In genomic region chr7:17060782-17061605, GRCm38 (mm10) we compare ENCODE assay signal across 8 mouse cellular contexts. TPM values are rescaled to one million over a fixed set of nuclear protein-coding genes. Genes with fewer than 3 reads are reported as not detected.
DNase-seq lines count a peak whose midpoint lies in the region; ATAC-seq and TF ChIP-seq lines count a peak whose summit lies in the region.

No protein-coding gene starts in this region.

- no peaks in the 10 kb centered on the region for H3K36me3 ChIP-seq in E14TG2a.4 (ENCODE audit: insufficient read depth, low read length)
- H3K36me3 ChIP-seq in forebrain, embryonic 14.5 days (ENCODE audit: control insufficient read depth, insufficient read depth, low read length), result no peaks in the 10 kb centered on the region
- no peaks in the 10 kb centered on the region for H3K36me3 ChIP-seq in hindbrain, embryonic 12.5 days
- no peaks in the 10 kb centered on the region for H3K36me3 ChIP-seq in liver, adult 2 months (ENCODE audit: control insufficient read depth, insufficient read depth, low read length)
- H3K36me3 ChIP-seq in myocyte (ENCODE audit: control insufficient read depth, insufficient read depth), result no peaks in the 10 kb centered on the region

- ATAC-seq in forebrain, embryonic 14.5 days, result no peak
- no peak for ATAC-seq in hindbrain, embryonic 12.5 days (ENCODE audit: low FRiP score)
- no peak for ATAC-seq in activated CD4-positive, CD25-positive, alpha-beta regulatory T cell, adult 4 months

- peak overlapping the region; percentile 67 for H3K4me2 ChIP-seq in forebrain, embryonic 14.5 days (ENCODE audit: low read length)
- peak overlapping the region; percentile 62 for H3K4me2 ChIP-seq in hindbrain, embryonic 12.5 days (replicated peaks)
- H3K4me2 ChIP-seq in myocyte (ENCODE audit: low read depth), result peak overlapping the region; percentile 42

- peak; percentile 72 for DNase-seq in cerebellum, adult 11-12 months
- no peak for DNase-seq in cerebellum, postnatal 4 days (ENCODE audit: low spot score in 2 of 2)
- DNase-seq in forebrain, embryonic 14.5 days (ENCODE audit: low spot score), result no peak
- no peak for DNase-seq in liver, adult 2 months (ENCODE audit: extremely low read depth, low read depth, low spot score)

- peak; percentile 28; the same call in 1 of the 2 replicates for TF ChIP-seq CTCF in E14TG2a.4 (conservative IDR thresholded peaks at IDR 0.05; ENCODE audit: low read length)
- TF ChIP-seq CTCF in liver, adult 2 months (IDR thresholded peaks at IDR 0.05; ENCODE audit: low read depth, low read length), result peak; percentile 30; the same call in 1 of the 2 replicates

- no peak overlapping the region for H3ac ChIP-seq in myocyte (ENCODE audit: control insufficient read depth, insufficient read length)

- H3K4me1 ChIP-seq in E14TG2a.4 (replicated peaks; ENCODE audit: low read depth, low read length), result peaks cover 65% of the 10 kb centered on the region
- H3K4me1 ChIP-seq in forebrain, embryonic 14.5 days (ENCODE audit: control insufficient read depth, insufficient read depth, low read length), result peaks cover 44% of the 10 kb centered on the region
- peaks cover 57% of the 10 kb centered on the region for H3K4me1 ChIP-seq in hindbrain, embryonic 12.5 days
- peaks cover 5% of the 10 kb centered on the region; the same call in 1 of the 2 replicates for H3K4me1 ChIP-seq in liver, adult 2 months (ENCODE audit: control insufficient read depth, insufficient read depth, low read length)

- peak overlapping the region; percentile 21; the same call in 1 of the 2 replicates for H3K9ac ChIP-seq in forebrain, embryonic 14.5 days (ENCODE audit: low read length)
- H3K9ac ChIP-seq in hindbrain, embryonic 12.5 days, result no peak overlapping the region
- no peak overlapping the region; the same call in 1 of the 2 replicates for H3K9ac ChIP-seq in liver, adult 2 months (ENCODE audit: low read depth, low read length)

- H3K27me3 ChIP-seq in E14TG2a.4 (ENCODE audit: insufficient read depth, low read length) (peaks cover 3% of the 10 kb centered on the region), myocyte (ENCODE audit: control insufficient read depth, insufficient read depth, insufficient read length) (peaks cover 14% of the 10 kb centered on the region)
- H3K27me3 ChIP-seq in forebrain, embryonic 14.5 days (replicated peaks; ENCODE audit: control insufficient read depth, insufficient read depth, low read length), result no peaks in the 10 kb centered on the region
- H3K27me3 ChIP-seq in hindbrain, embryonic 12.5 days, result peaks cover 44% of the 10 kb centered on the region
- peaks cover 7% of the 10 kb centered on the region; the same call in 1 of the 2 replicates for H3K27me3 ChIP-seq in liver, adult 2 months (ENCODE audit: control insufficient read depth, insufficient read depth, low read length)

- H3K27ac ChIP-seq in forebrain, embryonic 14.5 days (ENCODE audit: low read depth, low read length), result peak overlapping the region; percentile 71
- no peak overlapping the region for H3K27ac ChIP-seq in hindbrain, embryonic 12.5 days
- peak overlapping the region; percentile 56; the same call in 1 of the 2 replicates for H3K27ac ChIP-seq in liver, adult 2 months (replicated peaks; ENCODE audit: insufficient read depth, low read depth, low read length)

- H3K9me3 ChIP-seq in E14TG2a.4 (ENCODE audit: low read length), result peaks cover 2% of the 10 kb centered on the region; the same call in 1 of the 2 replicates
- no peaks in the 10 kb centered on the region for H3K9me3 ChIP-seq in forebrain, embryonic 14.5 days (replicated peaks; ENCODE audit: control insufficient read depth, low read length)
- no peaks in the 10 kb centered on the region for H3K9me3 ChIP-seq in hindbrain, embryonic 12.5 days (replicated peaks)

- H3K79me2 ChIP-seq in liver, adult 2 months (ENCODE audit: control insufficient read depth, insufficient read depth, low read length), result no peaks in the 10 kb centered on the region
- no peaks in the 10 kb centered on the region for H3K79me2 ChIP-seq in myocyte (ENCODE audit: control insufficient read depth, insufficient read depth)

- TF ChIP-seq POLR2A in liver, adult 2 months (IDR thresholded peaks at IDR 0.05; ENCODE audit: extremely low read depth, insufficient read depth, low read length), result no peak
- no peak for TF ChIP-seq POLR2A in myocyte (IDR thresholded peaks at IDR 0.05; ENCODE audit: insufficient read length, low read depth)

- H3K4me3 ChIP-seq in E14TG2a.4 (replicated peaks; ENCODE audit: low read length), result peak overlapping the region; percentile 77; the same call in 1 of the 2 replicates
- H3K4me3 ChIP-seq in forebrain, embryonic 14.5 days (ENCODE audit: low read depth, low read length), result no peak overlapping the region
- no peak overlapping the region for H3K4me3 ChIP-seq in hindbrain, embryonic 12.5 days
- peak overlapping the region; percentile 33 for H3K4me3 ChIP-seq in liver, adult 2 months (ENCODE audit: insufficient read depth, low read depth, low read length)
- no peak overlapping the region for H3K4me3 ChIP-seq in myocyte

- WGBS in forebrain, embryonic 14.5 days, result 57% methylated on average over 21 of the region's 22 CpGs
- WGBS in hindbrain, embryonic 12.5 days, result 83% methylated on average over 22 of the region's 22 CpGs
- WGBS in liver, adult 2 months, result 65% methylated on average over 21 of the region's 22 CpGs

TF ChIP-seq in myocyte, 11 proteins besides CTCF, POLR2A, EP300 and RAD21:
- no peak for TF ChIP-seq CEBPB (IDR thresholded peaks at IDR 0.05; ENCODE audit: insufficient read depth, poor library complexity, severe bottlenecking)
- TF ChIP-seq SRF (IDR thresholded peaks at IDR 0.05; ENCODE audit: control insufficient read depth, insufficient read length, low read depth), result no peak
- TF ChIP-seq REST (IDR thresholded peaks at IDR 0.05; ENCODE audit: insufficient read depth, insufficient read length), result no peak
- TF ChIP-seq E2F4 (IDR thresholded peaks at IDR 0.05; ENCODE audit: insufficient read depth), result no peak
- no peak for TF ChIP-seq TCF3 (IDR thresholded peaks at IDR 0.05; ENCODE audit: insufficient read length, low read depth)
- TF ChIP-seq USF1 (IDR thresholded peaks at IDR 0.05; ENCODE audit: low read depth), result no peak
- no peak for TF ChIP-seq MYOD1 (IDR thresholded peaks at IDR 0.05; ENCODE audit: control insufficient read depth in 1 of 3, insufficient read length in 2 of 3, low read depth in 2 of 3)
- TF ChIP-seq MAX (IDR thresholded peaks at IDR 0.05; ENCODE audit: low read depth), result no peak
- TF ChIP-seq MYOG (IDR thresholded peaks at IDR 0.05; ENCODE audit: control insufficient read depth in 1 of 3, insufficient read depth in 1 of 3, insufficient read length in 2 of 3, low read depth in 2 of 3), result no peak
- TF ChIP-seq POLR2AphosphoS2 (IDR thresholded peaks at IDR 0.05; ENCODE audit: insufficient read length, low read depth), result no peak
- TF ChIP-seq TCF12 (IDR thresholded peaks at IDR 0.05; ENCODE audit: insufficient read depth, poor library complexity, severe bottlenecking), result no peak
TF ChIP-seq in myocyte: peak in this region for 0.

RNA-seq across cellular contexts. Expression of gene Hif3a, which starts 1.2 kb away (rescaled TPM):
- 2.8 and 5.7 TPM in 2 replicates for polyA plus RNA-seq in forebrain, embryonic 14.5 days (2014; fragmentation: Nextera tagmentation; extraction: Ambion mirVana)
- 7.9 and 9.5 TPM in 2 replicates for polyA plus RNA-seq in hindbrain, embryonic 12.5 days (2016; fragmentation: Nextera tagmentation; extraction: Ambion mirVana)
- 0.07 and 0.09 TPM in 2 replicates for total RNA-seq in liver, adult 2 months (2014; rRNA removed)
- polyA plus RNA-seq in liver, adult 2 months (2012; rRNA removed), result 0.01 and 0.05 TPM in 2 replicates
- polyA plus RNA-seq in myocyte (2012; fragmentation: generic; extraction: Trizol), result 0.16 TPM
- polyA plus RNA-seq in activated CD4-positive, CD25-positive, alpha-beta regulatory T cell, adult 4 months (2017; shearing (Covaris generic)), result under 1 TPM; 0.32 to 0.49 TPM

RNA-seq across cellular contexts. Expression of gene Psg16, which starts 12.8 kb away (rescaled TPM):
- polyA plus RNA-seq in forebrain, embryonic 14.5 days (2014; fragmentation: Nextera tagmentation; extraction: Ambion mirVana), result 1.6 and 2.1 TPM in 2 replicates
- polyA plus RNA-seq in hindbrain, embryonic 12.5 days (2016; fragmentation: Nextera tagmentation; extraction: Ambion mirVana), result 0.26 and 0.36 TPM in 2 replicates
- total RNA-seq in liver, adult 2 months (2014; rRNA removed), result not detected in 2 replicates
- not detected in 2 replicates for polyA plus RNA-seq in liver, adult 2 months (2012; rRNA removed)
- not detected for polyA plus RNA-seq in myocyte (2012; fragmentation: generic; extraction: Trizol)
- 1 to 10 TPM in 1 of 2 experiments, not detected in 1; 1.1 TPM for polyA plus RNA-seq in activated CD4-positive, CD25-positive, alpha-beta regulatory T cell, adult 4 months (2017; shearing (Covaris generic))

RNA-seq across cellular contexts. Expression of gene Ppp5c, which starts 33.3 kb away (rescaled TPM):
- polyA plus RNA-seq in forebrain, embryonic 14.5 days (2014; fragmentation: Nextera tagmentation; extraction: Ambion mirVana), result 112 and 115 TPM in 2 replicates
- polyA plus RNA-seq in hindbrain, embryonic 12.5 days (2016; fragmentation: Nextera tagmentation; extraction: Ambion mirVana), result 101 and 102 TPM in 2 replicates
- total RNA-seq in liver, adult 2 months (2014; rRNA removed), result 24.2 and 39.9 TPM in 2 replicates
- polyA plus RNA-seq in liver, adult 2 months (2012; rRNA removed), result 93.2 and 112 TPM in 2 replicates
- polyA plus RNA-seq in myocyte (2012; fragmentation: generic; extraction: Trizol), result 126 TPM
- polyA plus RNA-seq in activated CD4-positive, CD25-positive, alpha-beta regulatory T cell, adult 4 months (2017; shearing (Covaris generic)), result 10 to 100 TPM; 49.6 to 63.3 TPM

Comparison
In these comparisons a context has a peak if more than half of its experiments do, and no peak if none do; other contexts are left out.
1. H3K4me3 ChIP-seq: peak in E14TG2a.4 (single experiment) and liver, adult 2 months (single experiment); none in forebrain, embryonic 14.5 days (single experiment), hindbrain, embryonic 12.5 days (single experiment) and myocyte (single experiment).
2. Peak in every context shown above with its lines, with median percentiles within 50 percentile points of each other: H3K4me2 ChIP-seq.